Mouse (Mus musculus) layer of hippocampus, adult 2 months (tissue): ENCODE data around the gene Cacna1a. TPM values are rescaled to one million over a fixed set of nuclear protein-coding genes. Genes with fewer than 3 reads are reported as not detected.

Experiments used
- DNase-seq, 2 experiments: peaks; one replicate each; pipeline ENCODE4 v3.0.0; 2022; ENCODE audit warnings: low spot score in 2 of 2
- H3K27ac ChIP-seq: fragments of 200-600 bp; 2 replicates; pipeline ENCODE4 v1.8.1; 2022
- H3K4me3 ChIP-seq: fragments of 200-600 bp; 2 replicates; pipeline ENCODE4 v1.8.1; 2022; ENCODE audit warnings: mild to moderate bottlenecking
- CTCF ChIP-seq: fragments of 200-600 bp; conservative IDR thresholded peaks from 2 replicates; pipeline ENCODE4 v1.8.1; 2022; ENCODE audit warnings: antibody characterized with exemption, mild to moderate bottlenecking, moderate library complexity
- total RNA-seq, 2 experiments: library from RNA; stranded (reverse); gene quantifications; 2 replicates each; pipeline ENCODE4 v1.2.3; 2021

The Cacna1a gene
- total RNA-seq, 2 experiments from 2014 or later: 207 to 219 TPM

- no peak for TF ChIP-seq CTCF
- no peak overlapping the region for H3K4me3 ChIP-seq
- H3K27ac ChIP-seq: no peak overlapping the region
- DNase-seq: no peak
Measured at GRCm38 (mm10) chr8:84375038-84375437, 13.2 kb upstream of the Cacna1a start.

GRCm38 (mm10) chr8:84375803-84376202 is 12.4 kb upstream of the Cacna1a start:
- Histone ChIP-seq H3K27ac (no peak overlapping the region), H3K4me3 (no peak overlapping the region)
- TF ChIP-seq CTCF: no peak
- no peak for DNase-seq

DNA sequence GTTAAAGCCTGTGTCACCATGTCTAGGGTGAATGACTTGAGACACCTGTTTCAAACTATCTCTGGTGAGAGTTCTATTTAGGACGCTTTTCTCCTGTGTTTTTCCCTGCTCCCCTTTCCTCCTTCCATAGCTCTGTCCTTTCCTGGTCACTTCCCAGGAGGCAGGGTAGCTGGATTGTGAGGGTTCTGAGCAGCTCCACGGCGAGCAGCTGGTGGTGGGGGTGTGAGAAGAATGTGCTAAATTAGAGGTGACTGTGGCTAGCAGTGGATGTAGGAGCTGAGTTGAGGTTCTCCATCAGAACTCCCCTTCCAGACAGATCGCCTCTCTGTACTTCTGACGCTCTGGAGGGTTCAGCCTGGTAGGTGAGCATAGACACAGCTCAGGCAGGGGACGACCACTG is 11.7 kb upstream of the Cacna1a start:
- DNase-seq: no peak
- TF ChIP-seq CTCF: no peak
- H3K27ac ChIP-seq: no peak overlapping the region
- H3K4me3 ChIP-seq: no peak overlapping the region

DNA sequence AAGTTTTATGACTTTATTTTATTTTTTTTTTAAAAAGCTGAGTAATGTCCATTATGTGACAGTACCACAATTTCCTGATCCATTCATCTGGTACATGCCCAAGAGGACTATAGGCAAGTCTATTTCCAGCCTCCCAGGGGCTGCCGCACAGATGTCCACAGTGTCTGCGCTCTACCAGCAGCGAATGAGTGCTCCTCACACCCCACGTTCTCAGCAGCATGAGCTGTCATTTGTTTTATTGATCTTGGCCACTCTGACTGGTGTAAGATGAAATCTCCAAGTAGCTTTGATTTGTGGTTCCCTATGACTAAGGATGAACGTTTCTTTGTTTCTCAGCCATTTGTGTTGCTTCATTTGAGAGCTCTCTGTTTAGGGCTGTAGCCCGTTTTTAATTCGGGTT is 6.6 kb upstream of the Cacna1a start:
- DNase-seq: no peak
- Histone ChIP-seq H3K27ac (no peak overlapping the region), H3K4me3 (no peak overlapping the region)
- no peak for TF ChIP-seq CTCF

- Histone ChIP-seq H3K4me3 (no peak overlapping the region), H3K27ac (no peak overlapping the region)
- no peak for TF ChIP-seq CTCF
- no peak for DNase-seq
Measured at GRCm38 (mm10) chr8:84388773-84389172, 533 bp downstream of the Cacna1a start.

GRCm38 (mm10) chr8:84389173-84389572 is 933 bp downstream of the Cacna1a start:
- no peak overlapping the region for H3K4me3 ChIP-seq
- DNase-seq: no peak
- TF ChIP-seq CTCF: no peak
- H3K27ac ChIP-seq: no peak overlapping the region

DNA sequence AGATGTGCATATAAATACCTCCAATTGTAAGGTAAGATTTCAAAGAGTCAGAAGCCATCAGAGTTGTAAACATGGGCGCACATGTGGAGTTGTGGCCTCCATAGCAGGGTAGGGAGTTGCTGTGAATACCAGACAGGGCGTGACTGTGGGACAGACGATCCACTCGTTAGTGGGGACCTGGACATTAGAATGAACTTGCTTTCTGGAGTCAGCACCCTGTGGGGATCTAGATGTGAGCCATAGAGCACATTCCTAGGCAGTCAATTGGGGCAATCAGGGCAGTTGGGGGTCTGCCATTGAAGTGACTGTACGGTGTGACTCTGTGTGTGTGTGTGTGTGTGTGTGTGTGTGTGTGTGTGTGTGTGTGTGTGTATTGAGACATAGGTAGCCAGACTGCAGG is 3.4 kb downstream of the Cacna1a start:
- Histone ChIP-seq H3K27ac (no peak overlapping the region), H3K4me3 (no peak overlapping the region)
- no peak for DNase-seq
- TF ChIP-seq CTCF: no peak

- no peak for TF ChIP-seq CTCF
- H3K4me3 ChIP-seq: no peak overlapping the region
- no peak overlapping the region for H3K27ac ChIP-seq
- DNase-seq: no peak
Measured at GRCm38 (mm10) chr8:84395751-84396457, 7.7 kb downstream of the Cacna1a start.

GRCm38 (mm10) chr8:84413886-84414851 is 25.9 kb downstream of the Cacna1a start:
- peak overlapping the region; percentile 80 for H3K4me3 ChIP-seq
- no peak for TF ChIP-seq CTCF
- DNase-seq: peak; percentile 67
- peak overlapping the region; percentile 93 for H3K27ac ChIP-seq

DNA sequence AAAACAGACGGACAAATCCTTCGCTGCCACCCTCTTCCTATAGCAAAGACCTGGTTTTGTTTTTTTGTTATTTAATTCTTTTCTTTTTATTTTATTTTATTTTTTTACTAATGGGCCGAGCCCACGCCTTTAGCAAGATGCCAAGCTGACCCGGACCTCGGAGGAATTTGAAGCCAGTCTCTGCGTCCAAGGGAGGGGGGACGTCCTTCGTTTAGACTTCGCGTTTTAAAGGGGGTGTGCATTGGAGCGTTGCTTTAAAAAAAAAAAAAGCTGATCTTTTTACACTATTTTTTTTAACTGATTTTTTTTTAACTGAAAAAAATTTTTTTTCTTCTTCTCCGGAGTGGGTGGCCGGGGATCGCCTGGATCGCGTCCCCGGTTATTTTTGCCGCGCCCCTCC is 26.7 kb downstream of the Cacna1a start:
- H3K27ac ChIP-seq: peak overlapping the region; percentile 93
- TF ChIP-seq CTCF: no peak
- peak overlapping the region; percentile 80 for H3K4me3 ChIP-seq
- DNase-seq: no peak

DNA sequence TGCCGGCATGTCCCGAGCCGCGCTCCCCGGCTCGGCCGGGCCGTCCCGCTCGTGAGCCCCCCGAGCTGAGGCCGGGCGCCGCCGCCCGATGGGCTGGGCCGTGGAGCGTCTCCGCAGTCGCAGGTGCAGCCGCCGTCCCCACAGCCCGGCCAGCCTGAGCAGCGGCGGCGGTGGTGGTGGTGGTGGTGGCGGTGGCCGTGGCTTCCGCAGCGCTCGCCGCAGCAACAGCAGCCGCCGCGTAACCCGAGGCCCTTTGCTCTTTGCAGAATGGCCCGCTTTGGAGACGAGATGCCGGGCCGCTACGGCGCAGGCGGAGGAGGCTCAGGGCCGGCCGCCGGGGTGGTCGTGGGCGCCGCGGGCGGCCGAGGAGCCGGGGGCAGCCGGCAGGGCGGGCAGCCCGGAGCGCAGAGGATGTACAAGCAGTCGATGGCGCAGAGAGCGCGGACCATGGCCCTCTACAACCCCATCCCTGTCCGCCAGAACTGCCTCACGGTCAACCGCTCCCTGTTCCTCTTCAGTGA is 27.2 kb downstream of the Cacna1a start:
- TF ChIP-seq CTCF: no peak
- Histone ChIP-seq H3K27ac (peak overlapping the region; percentile 93), H3K4me3 (peak overlapping the region; percentile 80)
- no peak for DNase-seq

- DNase-seq: no peak
- TF ChIP-seq CTCF: no peak
- peak overlapping the region; percentile 93 for H3K27ac ChIP-seq
Measured at GRCm38 (mm10) chr8:84416041-84416440, 27.8 kb downstream of the Cacna1a start.

GRCm38 (mm10) chr8:84416915-84417314 is 28.7 kb downstream of the Cacna1a start:
- peak overlapping the region; percentile 93 for H3K27ac ChIP-seq
- TF ChIP-seq CTCF: 0 out of 2 replicates have a peak, but pooled peaks have one; percentile 3
- DNase-seq: no peak
- peak overlapping the region; percentile 80 for H3K4me3 ChIP-seq

More at GRCm38 (mm10) chr8:84416041-84416440, 27.8 kb downstream of the Cacna1a start:
- peak overlapping the region; percentile 80 for H3K4me3 ChIP-seq
